Mouse (Mus musculus) midbrain, embryonic 11.5 days (tissue): ENCODE results near the gene Wdr78. TPM values are rescaled to one million over a fixed set of nuclear protein-coding genes. Genes with fewer than 3 reads are reported as not detected.

Experiments
- ATAC-seq: fragments of 200-750 bp; cut with Nextera tagmentation; 2 replicates; pipeline ENCODE4 v1.8.0; 2017; ENCODE audit warnings: moderate TSS enrichment, moderate library complexity; ENCODE audit not compliant: low FRiP score
- DNase-seq: peaks from one replicate; pipeline ENCODE4 v3.0.0; 2015; ENCODE audit warnings: low spot score; ENCODE audit errors: missing footprints
- H3K27ac ChIP-seq: fragments of 300-500 bp; sonication (generic); 2 replicates; pipeline ENCODE4 v1.5.1; 2014; ENCODE audit warnings: low read depth, low read length
- H3K27me3 ChIP-seq: fragments of 300-500 bp; sonication (generic); 2 replicates; pipeline ENCODE4 v1.6.1; 2014; ENCODE audit warnings: mild to moderate bottlenecking, low read length, moderate library complexity, mixed read lengths; ENCODE audit not compliant: control insufficient read depth, insufficient read depth
- H3K36me3 ChIP-seq: fragments of 300-500 bp; sonication (generic); 2 replicates; pipeline ENCODE4 v1.6.1; 2014; ENCODE audit warnings: mild to moderate bottlenecking, low read length, moderate library complexity, mixed read lengths; ENCODE audit not compliant: control insufficient read depth, insufficient read depth
- H3K4me1 ChIP-seq: fragments of 300-500 bp; sonication (generic); 2 replicates; pipeline ENCODE4 v1.6.1; 2014; ENCODE audit warnings: low read length; ENCODE audit not compliant: control insufficient read depth, insufficient read depth
- H3K4me2 ChIP-seq: fragments of 300-500 bp; sonication (generic); 2 replicates; pipeline ENCODE4 v1.6.1; 2014; ENCODE audit warnings: mild to moderate bottlenecking, moderate library complexity
- H3K4me3 ChIP-seq: fragments of 300-500 bp; sonication (generic); 2 replicates; pipeline ENCODE4 v1.5.1; 2014; ENCODE audit warnings: low read depth, low read length
- H3K9ac ChIP-seq: fragments of 300-500 bp; sonication (generic); 2 replicates; pipeline ENCODE4 v1.6.1; 2014; ENCODE audit warnings: low read length
- H3K9me3 ChIP-seq: fragments of 300-500 bp; sonication (generic); 2 replicates; pipeline ENCODE4 v1.6.1; 2016; ENCODE audit warnings: low read length; ENCODE audit not compliant: control insufficient read depth
- WGBS: fragments of 180-500 bp; shearing (Covaris S2); extraction: QIAGEN DNeasy Blood & Tissue Kit; methylation state at CpG from one replicate; pipeline ENCODE4 v1.1.7; 2014; 5-methylcytosine and 5-hydroxymethylcytosine counted together
- polyA plus RNA-seq: library from polyadenylated mRNA; unstranded; fragments of >200 nt; fragmentation: Nextera tagmentation; extraction: Ambion mirVana; gene quantifications from 2 replicates; pipeline ENCODE4 v1.2.1, GENCODE M21; 2014

Wdr78 gene
- polyA plus RNA-seq, 1 experiment from 2014 or later: 5.5 TPM

DNA sequence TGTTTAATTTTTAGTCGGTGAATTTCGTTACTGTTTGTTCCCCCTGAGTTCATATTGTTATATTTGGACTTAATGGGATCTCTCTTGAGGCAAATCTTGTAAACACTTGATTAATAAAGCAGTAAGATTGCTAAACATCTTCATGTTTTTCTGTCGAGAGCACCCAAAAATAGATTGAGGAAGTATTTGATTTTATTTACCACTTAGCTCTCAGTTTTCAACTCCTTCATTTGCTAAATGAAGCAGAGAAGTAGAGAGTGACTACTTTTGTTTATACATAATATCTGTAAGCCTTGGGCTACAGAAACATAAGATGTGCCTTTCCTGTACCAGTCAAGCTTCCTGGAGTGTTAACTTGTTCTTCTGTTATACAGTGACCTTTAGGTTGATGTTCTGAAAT is 6.0 kb upstream of the Wdr78 start:
- no peak for DNase-seq
- H3K4me3 ChIP-seq: peak overlapping the region; percentile 93
- peak overlapping the region; percentile 71 for H3K4me2 ChIP-seq
- peak overlapping the region; percentile 93; the same call in 1 of the 2 replicates for H3K9ac ChIP-seq
- H3K9me3 ChIP-seq: no peaks in the 10 kb centered on the region
- H3K4me1 ChIP-seq: peaks cover 13% of the 10 kb centered on the region
- no peaks in the 10 kb centered on the region for H3K36me3 ChIP-seq
- H3K27ac ChIP-seq: no peak overlapping the region
- ATAC-seq: no peak
- 51% methylated on average over 3 of the region's 3 CpGs for WGBS
- no peaks in the 10 kb centered on the region for H3K27me3 ChIP-seq

DNA sequence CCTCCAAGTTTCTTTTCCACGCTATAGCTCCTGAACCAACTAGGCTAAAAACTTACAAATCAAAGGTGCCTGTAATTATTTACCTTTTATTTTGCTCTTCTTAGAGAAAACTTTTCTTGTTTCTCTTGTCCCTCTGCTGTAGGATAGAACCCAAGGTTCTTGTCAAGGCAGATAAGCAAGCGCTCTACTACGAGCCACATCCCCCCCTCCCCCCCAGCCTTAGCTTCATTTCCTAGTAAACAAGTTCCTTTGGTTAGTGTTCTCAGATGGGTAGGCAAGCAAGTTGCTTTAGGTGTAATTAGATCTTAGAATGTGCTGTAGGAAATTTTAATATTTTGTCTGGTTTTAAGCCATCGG is 5.7 kb upstream of the Wdr78 start:
- H3K4me1 ChIP-seq: peaks cover 17% of the 10 kb centered on the region
- H3K9ac ChIP-seq: peak overlapping the region; percentile 93
- H3K27ac ChIP-seq: no peak overlapping the region; the same call in 1 of the 2 replicates
- H3K9me3 ChIP-seq: no peaks in the 10 kb centered on the region
- no peaks in the 10 kb centered on the region for H3K27me3 ChIP-seq
- no peaks in the 10 kb centered on the region for H3K36me3 ChIP-seq
- H3K4me2 ChIP-seq: peak overlapping the region; percentile 71
- ATAC-seq (no peak), DNase-seq (no peak)
- WGBS: 20% methylated on average over 4 of the region's 4 CpGs
- H3K4me3 ChIP-seq: peak overlapping the region; percentile 93

DNA sequence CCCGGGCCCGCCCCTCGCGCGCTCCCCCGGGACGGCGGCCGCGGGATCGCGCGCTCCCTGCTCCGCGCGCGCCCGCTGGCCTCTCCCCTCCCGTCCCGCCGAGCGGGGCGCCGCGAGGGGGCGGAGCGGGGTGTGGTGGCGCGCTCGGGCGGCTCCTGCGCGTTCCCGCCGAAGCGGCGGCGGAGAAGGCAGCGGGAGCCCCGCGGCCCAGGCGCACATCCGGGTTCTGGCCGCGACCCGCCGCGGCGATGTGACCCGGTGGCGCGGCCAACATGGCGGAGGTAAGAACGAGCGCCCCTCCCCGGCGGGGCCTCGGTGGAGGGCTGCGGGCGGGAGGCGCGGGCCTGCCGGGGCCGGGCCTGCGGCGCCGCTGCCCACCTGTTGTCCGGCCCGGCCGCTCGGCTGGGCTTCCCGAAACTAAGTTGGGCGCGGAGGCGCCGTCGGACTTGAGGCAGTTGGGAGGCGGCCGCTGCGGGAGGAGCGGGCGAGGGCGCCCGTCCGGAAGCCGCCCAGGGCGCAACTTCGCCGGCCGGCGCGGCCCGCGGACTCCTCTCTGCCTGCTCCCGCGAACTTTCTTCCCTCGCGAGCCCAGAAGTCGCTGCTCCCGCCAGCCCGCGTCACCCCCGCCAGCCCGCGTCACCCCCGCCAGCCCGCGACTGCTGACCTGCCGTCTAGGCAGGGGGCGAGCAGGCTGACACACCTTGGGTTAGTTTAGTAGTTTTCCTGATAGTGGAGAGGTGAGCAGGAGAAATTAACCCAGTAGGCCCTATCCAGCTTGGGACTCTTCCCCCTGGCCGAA is 5.1 kb upstream of the Wdr78 start:
- Histone ChIP-seq H3K9me3 (no peaks in the 10 kb centered on the region), H3K4me2 (peak overlapping the region; percentile 71), H3K27ac (peak overlapping the region; percentile 84), H3K4me1 (peaks cover 17% of the 10 kb centered on the region), H3K27me3 (no peaks in the 10 kb centered on the region), H3K9ac (peak overlapping the region; percentile 93), H3K36me3 (no peaks in the 10 kb centered on the region), H3K4me3 (peak overlapping the region; percentile 93)
- WGBS: under 1% methylated on average over 67 of the region's 111 CpGs
- ATAC-seq (peak; percentile 68), DNase-seq (peak; percentile 97)

DNA sequence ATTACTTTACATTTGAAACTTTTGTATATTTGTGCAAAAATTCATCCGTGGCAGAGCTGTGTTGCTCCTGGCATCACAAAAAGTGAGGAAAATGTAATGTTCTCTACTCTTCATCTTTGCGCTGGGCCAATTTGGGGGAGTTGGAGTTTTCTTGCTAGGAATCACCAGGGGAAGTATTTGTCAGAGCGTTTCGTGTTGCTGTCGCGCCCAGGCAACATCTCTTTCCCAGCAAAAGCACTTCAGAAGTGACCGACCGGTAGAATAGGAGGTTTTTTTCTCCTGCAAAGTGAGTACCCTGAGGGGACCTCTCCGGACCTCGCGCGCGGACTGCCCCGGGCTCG is 4.5 kb upstream of the Wdr78 start:
- WGBS: 1% methylated on average over 13 of the region's 15 CpGs
- no peaks in the 10 kb centered on the region for H3K9me3 ChIP-seq
- no peak for ATAC-seq

DNA sequence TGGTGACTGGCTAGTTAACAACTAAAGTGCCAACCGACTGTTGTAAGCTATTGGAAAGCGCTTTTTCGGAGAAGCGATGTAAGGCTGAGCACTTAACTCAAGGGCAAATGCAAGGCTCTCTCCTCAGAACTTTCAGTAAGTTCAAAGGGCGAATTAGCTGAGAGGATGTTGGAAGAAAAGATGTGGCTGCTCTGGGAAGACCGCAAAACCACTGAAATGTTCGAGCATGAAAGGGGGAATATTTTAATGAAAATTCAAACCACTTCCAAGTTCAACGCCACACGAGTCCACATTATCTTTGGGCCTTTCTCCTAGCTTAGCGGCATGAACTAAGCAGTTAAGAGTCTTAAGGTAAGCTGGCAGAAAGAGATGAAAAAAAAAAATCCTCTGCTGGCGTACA is 953 bp downstream of the Wdr78 start:
- Histone ChIP-seq H3K9me3 (no peaks in the 10 kb centered on the region), H3K27me3 (no peaks in the 10 kb centered on the region), H3K27ac (peak overlapping the region; percentile 99), H3K36me3 (no peaks in the 10 kb centered on the region), H3K4me2 (peak overlapping the region; percentile 71), H3K4me1 (peaks cover 17% of the 10 kb centered on the region), H3K9ac (peak overlapping the region; percentile 95), H3K4me3 (peak overlapping the region; percentile 82)
- WGBS: 11% methylated on average over 11 of the region's 11 CpGs
- DNase-seq: peak; percentile 84
- ATAC-seq: no peak

More for the DNA sequence above, 4.5 kb upstream of the Wdr78 start:
- Histone ChIP-seq H3K27ac (peak overlapping the region; percentile 84), H3K4me3 (peak overlapping the region; percentile 93), H3K4me1 (peaks cover 17% of the 10 kb centered on the region), H3K36me3 (no peaks in the 10 kb centered on the region), H3K27me3 (no peaks in the 10 kb centered on the region), H3K9ac (peak overlapping the region; percentile 93), H3K4me2 (peak overlapping the region; percentile 71)
- DNase-seq: no peak

DNA sequence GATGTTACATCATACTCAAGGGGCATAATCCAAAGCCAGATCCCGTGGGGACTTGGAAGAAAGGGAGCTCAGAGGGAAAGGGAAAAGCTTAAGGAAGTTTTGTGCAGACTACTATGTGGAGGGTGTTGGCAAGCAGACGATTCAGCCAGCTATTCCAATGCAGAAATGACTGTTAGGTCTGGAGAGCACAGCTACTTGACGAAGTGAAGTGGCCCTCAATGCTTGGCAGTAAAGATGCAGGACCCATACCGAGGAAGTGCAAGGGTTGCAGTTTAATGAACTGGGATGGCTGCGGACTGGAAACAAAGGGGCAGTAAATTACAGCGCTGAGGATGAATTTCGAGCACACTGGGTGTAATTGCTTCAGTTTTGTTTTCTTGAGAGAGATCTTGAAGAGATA is 1.7 kb downstream of the Wdr78 start:
- no peaks in the 10 kb centered on the region for H3K9me3 ChIP-seq
- H3K4me3 ChIP-seq: peak overlapping the region; percentile 82
- no peaks in the 10 kb centered on the region for H3K36me3 ChIP-seq
- H3K27ac ChIP-seq: no peak overlapping the region
- H3K4me2 ChIP-seq: peak overlapping the region; percentile 71
- H3K9ac ChIP-seq: peak overlapping the region; percentile 95
- WGBS: 75% methylated on average over 7 of the region's 7 CpGs
- H3K4me1 ChIP-seq: peaks cover 17% of the 10 kb centered on the region
- H3K27me3 ChIP-seq: no peaks in the 10 kb centered on the region
- no peak for ATAC-seq
- no peak for DNase-seq

DNA sequence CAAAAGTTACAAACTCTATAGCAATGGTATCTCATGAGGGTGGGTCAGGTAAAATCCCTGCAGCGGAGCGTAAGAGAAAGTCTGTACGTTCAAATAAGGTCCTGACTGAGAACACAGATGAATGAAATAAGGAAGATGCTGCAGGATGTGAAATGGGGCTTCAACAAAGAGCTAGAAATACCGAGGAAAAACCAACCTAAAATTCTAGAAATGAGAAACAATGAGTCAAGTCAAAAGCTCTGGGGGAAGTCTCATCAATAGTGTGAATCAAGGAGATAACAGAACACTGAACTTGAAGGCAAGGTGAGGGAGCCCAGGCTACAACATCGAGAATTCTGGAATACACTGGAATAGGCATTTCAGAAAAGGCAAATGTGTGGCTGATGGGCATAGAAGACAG is 15.8 kb downstream of the Wdr78 start:
- Histone ChIP-seq H3K9me3 (no peaks in the 10 kb centered on the region), H3K9ac (no peak overlapping the region), H3K27ac (no peak overlapping the region), H3K4me1 (no peaks in the 10 kb centered on the region), H3K36me3 (no peaks in the 10 kb centered on the region), H3K4me2 (no peak overlapping the region), H3K27me3 (no peaks in the 10 kb centered on the region), H3K4me3 (no peak overlapping the region)
- no peak for ATAC-seq
- no peak for DNase-seq
- 94% methylated on average over 5 of the region's 5 CpGs for WGBS

DNA sequence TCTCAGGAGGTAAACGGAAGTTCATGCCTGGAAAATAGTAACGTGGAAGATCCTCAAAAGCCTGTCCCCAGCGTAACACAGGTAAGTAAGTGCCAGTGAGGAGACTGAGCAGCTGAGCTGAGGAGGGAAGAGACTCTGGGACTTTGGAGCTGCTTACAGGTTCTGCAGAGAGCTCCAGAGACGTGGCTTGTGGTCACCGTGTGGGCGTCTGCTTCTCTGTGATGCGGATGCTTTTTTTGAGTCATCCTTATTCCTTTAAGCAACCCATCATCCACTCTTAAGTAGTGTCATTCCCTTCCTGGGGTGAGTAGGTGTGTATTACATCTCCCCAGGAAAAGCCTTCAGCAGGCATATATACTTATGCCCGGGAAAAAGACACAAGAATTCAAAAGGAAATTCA is 18.4 kb downstream of the Wdr78 start:
- Histone ChIP-seq H3K4me1 (no peaks in the 10 kb centered on the region), H3K4me3 (no peak overlapping the region), H3K9me3 (no peaks in the 10 kb centered on the region), H3K27me3 (no peaks in the 10 kb centered on the region), H3K4me2 (no peak overlapping the region), H3K9ac (no peak overlapping the region), H3K36me3 (no peaks in the 10 kb centered on the region), H3K27ac (no peak overlapping the region)
- no peak for DNase-seq
- WGBS: 87% methylated on average over 8 of the region's 8 CpGs
- no peak for ATAC-seq

DNA sequence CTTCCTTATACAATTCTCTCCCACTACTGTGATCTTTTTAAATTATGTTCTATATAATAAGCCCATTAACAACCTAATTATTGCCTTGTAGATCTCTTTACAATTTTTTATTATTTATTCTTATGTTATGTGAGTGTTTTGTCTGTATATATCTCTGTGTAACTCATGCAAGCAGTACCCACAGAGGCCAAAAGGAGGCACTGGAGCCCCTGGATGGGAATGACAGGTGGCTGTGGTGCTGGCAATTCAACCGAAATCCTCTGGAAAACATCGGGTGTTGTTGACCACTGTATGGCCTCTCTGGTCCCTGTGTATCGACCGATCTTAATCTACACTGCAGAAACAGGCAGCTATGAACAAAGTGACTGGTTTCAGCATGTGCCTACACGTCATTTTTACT is 29.1 kb downstream of the Wdr78 start:
- Histone ChIP-seq H3K27me3 (no peaks in the 10 kb centered on the region), H3K4me2 (no peak overlapping the region), H3K36me3 (no peaks in the 10 kb centered on the region), H3K9me3 (no peaks in the 10 kb centered on the region), H3K4me1 (no peaks in the 10 kb centered on the region), H3K27ac (no peak overlapping the region), H3K9ac (no peak overlapping the region), H3K4me3 (no peak overlapping the region)
- ATAC-seq: no peak
- DNase-seq: no peak
- WGBS: 92% methylated on average over 5 of the region's 5 CpGs
